Mouse (Mus musculus) heart, postnatal 0 days (tissue): ENCODE measurements at regions not wholly inside any gene's neighbourhood (a gene's known extent, or its start where the extent isn't known, plus 50 kb on each side); places are given as distances from the start of the nearest gene placed in this dataset.

ENCODE experiments used
- CTCF ChIP-seq: IDR thresholded peaks from 2 replicates; pipeline ENCODE4 v1.5.1; 2016; ENCODE audit warnings: antibody characterized with exemption, control low read depth, low read depth
- EP300 ChIP-seq: IDR thresholded peaks from 2 replicates; pipeline ENCODE4 v1.6.1; 2016; ENCODE audit warnings: antibody characterized with exemption, low read depth

GRCm38 (mm10) chr3:127966214-127966613, 70.1 kb upstream of the Fam241a start:
- no peak for TF ChIP-seq CTCF
- TF ChIP-seq EP300 = no peak
